Mouse (Mus musculus): ENCODE data around the gene Ncbp2. TPM values are rescaled to one million over a fixed set of nuclear protein-coding genes. Genes with fewer than 3 reads are reported as not detected.
A peak's percentile ranks its signal among the peaks of the same experiment; 100 is the strongest.
"Not testable (repeated sequence)": the region's sequence is repeated elsewhere in the genome, so short reads cannot be mapped to it uniquely, and the experiment has no call there.

Ncbp2 gene
- polyA plus RNA-seq, 1 experiment from 2014 or later = 147 TPM

DNA sequence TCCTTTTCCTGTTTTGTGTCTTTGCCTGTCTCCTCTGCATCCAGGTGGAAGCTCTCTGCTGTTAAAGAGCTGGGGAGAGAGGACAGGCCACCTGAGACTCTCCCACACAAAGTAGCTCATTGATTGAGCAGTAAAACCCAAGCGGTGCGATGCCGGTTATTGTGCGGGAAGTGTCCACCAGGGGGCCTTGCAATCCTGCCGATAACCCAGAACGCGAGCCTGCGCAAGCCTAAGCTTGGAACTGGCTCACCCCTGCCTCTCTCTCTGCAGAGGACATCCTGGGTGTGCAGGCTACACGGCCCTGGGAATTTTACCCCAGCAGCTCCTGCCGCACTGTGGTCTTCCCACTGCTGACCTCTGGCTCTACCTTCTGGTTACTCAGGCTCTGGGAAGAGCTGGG, 4.3 kb upstream of the Ncbp2 start:
- Histone ChIP-seq H3K4me1 (peaks cover 23% of the 10 kb centered on the region), H3K36me3 (peaks cover 20% of the 10 kb centered on the region), H3K27me3 (ENCODE audit: low read depth, poor library complexity, severe bottlenecking) (no peaks in the 10 kb centered on the region), H3K27ac (no peak overlapping the region), H3K4me3 (no peak overlapping the region; the same call in 1 of the 2 replicates), H3K9me3 (replicated peaks) (no peaks in the 10 kb centered on the region)
- peak; percentile 85 for DNase-seq (ENCODE audit: low spot score)
- 7% methylated on average over 10 of the region's 10 CpGs for WGBS

- WGBS = 91% methylated on average over 12 of the region's 12 CpGs
- Histone ChIP-seq H3K27me3 (ENCODE audit: low read depth, poor library complexity, severe bottlenecking) (no peaks in the 10 kb centered on the region), H3K36me3 (peaks cover 20% of the 10 kb centered on the region), H3K9me3 (replicated peaks) (no peaks in the 10 kb centered on the region), H3K4me1 (peaks cover 28% of the 10 kb centered on the region), H3K4me3 (no peak overlapping the region), H3K27ac (no peak overlapping the region)
- DNase-seq (ENCODE audit: low spot score) = no peak
Measured at GRCm38 (mm10) chr16:31944698-31945255, 3.5 kb upstream of the Ncbp2 start.

- 90% methylated on average over 6 of the region's 6 CpGs for WGBS
- H3K36me3 ChIP-seq = peaks cover 26% of the 10 kb centered on the region
- H3K9me3 ChIP-seq (replicated peaks) = no peaks in the 10 kb centered on the region
- H3K27me3 ChIP-seq (ENCODE audit: low read depth, poor library complexity, severe bottlenecking) = no peaks in the 10 kb centered on the region
- DNase-seq (ENCODE audit: low spot score) = no peak
- H3K4me1 ChIP-seq = peaks cover 28% of the 10 kb centered on the region
- H3K4me3 ChIP-seq = no peak overlapping the region
- no peak overlapping the region for H3K27ac ChIP-seq
Measured at GRCm38 (mm10) chr16:31945372-31945771, 2.9 kb upstream of the Ncbp2 start.

DNA sequence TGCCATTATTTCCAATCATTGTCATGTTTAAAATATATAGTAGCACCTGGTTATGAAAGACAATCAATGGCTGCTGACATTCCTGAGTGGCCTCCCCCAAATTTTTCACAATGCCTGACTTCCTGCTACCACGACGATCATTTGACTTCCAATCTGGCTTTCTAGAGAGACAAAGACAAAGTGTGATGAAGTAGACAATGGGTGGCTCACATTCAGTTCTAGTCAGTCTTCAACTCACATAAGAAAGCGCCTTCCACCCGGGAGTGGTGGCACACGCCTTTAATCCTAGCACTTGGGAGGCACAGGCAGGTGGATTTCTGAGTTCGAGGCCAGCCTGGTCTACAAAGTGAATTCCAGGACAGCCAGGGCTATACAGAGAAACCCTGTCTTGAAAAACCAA, 2.3 kb upstream of the Ncbp2 start:
- H3K27ac ChIP-seq; H3K9me3 ChIP-seq (replicated peaks); DNase-seq (ENCODE audit: low spot score); H3K27me3 ChIP-seq (ENCODE audit: low read depth, poor library complexity, severe bottlenecking); H3K4me3 ChIP-seq: not testable (repeated sequence)
- H3K36me3 ChIP-seq = peaks cover 32% of the 10 kb centered on the region
- peaks cover 28% of the 10 kb centered on the region for H3K4me1 ChIP-seq
- 88% methylated on average over 6 of the region's 6 CpGs for WGBS

- H3K27ac ChIP-seq = peak overlapping the region; percentile 94
- WGBS = 42% methylated on average over 8 of the region's 8 CpGs
Measured at GRCm38 (mm10) chr16:31947333-31947732, 980 bp upstream of the Ncbp2 start.

DNA sequence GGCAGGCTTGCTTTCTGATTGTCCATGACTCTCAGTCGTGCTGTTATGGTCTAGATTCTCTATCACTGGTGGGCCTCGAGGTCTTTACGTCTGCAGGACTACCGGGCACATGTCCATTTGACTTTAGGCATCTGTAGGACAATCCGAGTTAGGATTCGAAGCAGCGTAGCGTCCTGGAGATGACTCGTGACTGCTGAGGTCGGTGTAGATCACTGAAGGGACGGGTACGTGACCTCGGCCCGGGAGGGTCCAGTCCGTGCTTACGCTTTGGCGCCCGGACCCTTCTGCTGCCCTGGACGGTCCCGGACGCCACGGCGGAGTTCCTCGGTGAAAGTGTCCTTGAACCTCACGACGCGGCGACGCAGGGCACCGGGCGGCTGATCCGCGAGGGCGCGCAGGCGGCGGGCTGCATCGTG, 404 bp upstream of the Ncbp2 start:
- peaks cover 50% of the 10 kb centered on the region for H3K36me3 ChIP-seq
- H3K4me1 ChIP-seq = peaks cover 28% of the 10 kb centered on the region
- no peaks in the 10 kb centered on the region for H3K27me3 ChIP-seq (ENCODE audit: low read depth, poor library complexity, severe bottlenecking)
- H3K4me3 ChIP-seq = peak overlapping the region; percentile 97
- under 1% methylated on average over 38 of the region's 38 CpGs for WGBS
- no peak for DNase-seq (ENCODE audit: low spot score)
- H3K27ac ChIP-seq = peak overlapping the region; percentile 94
- H3K9me3 ChIP-seq (replicated peaks) = no peaks in the 10 kb centered on the region

More at GRCm38 (mm10) chr16:31947333-31947732, 980 bp upstream of the Ncbp2 start:
- H3K36me3 ChIP-seq = peaks cover 46% of the 10 kb centered on the region
- H3K4me1 ChIP-seq = peaks cover 28% of the 10 kb centered on the region
- no peak for DNase-seq (ENCODE audit: low spot score)
- H3K27me3 ChIP-seq (ENCODE audit: low read depth, poor library complexity, severe bottlenecking) = no peaks in the 10 kb centered on the region
- H3K9me3 ChIP-seq (replicated peaks) = no peaks in the 10 kb centered on the region
- peak overlapping the region; percentile 97 for H3K4me3 ChIP-seq

- Histone ChIP-seq H3K9me3 (replicated peaks) (no peaks in the 10 kb centered on the region), H3K36me3 (peaks cover 91% of the 10 kb centered on the region), H3K4me3 (no peak overlapping the region), H3K27ac (no peak overlapping the region), H3K4me1 (no peaks in the 10 kb centered on the region), H3K27me3 (ENCODE audit: low read depth, poor library complexity, severe bottlenecking) (no peaks in the 10 kb centered on the region)
- DNase-seq (ENCODE audit: low spot score) = no peak
- 95% methylated on average over 7 of the region's 7 CpGs for WGBS
Measured at GRCm38 (mm10) chr16:31963224-31963623, 14.9 kb downstream of the Ncbp2 start.

GRCm38 (mm10) chr16:31975258-31975657, 26.9 kb downstream of the Ncbp2 start:
- Histone ChIP-seq H3K27ac (no peak overlapping the region), H3K9me3 (replicated peaks) (no peaks in the 10 kb centered on the region), H3K4me3 (no peak overlapping the region), H3K27me3 (ENCODE audit: low read depth, poor library complexity, severe bottlenecking) (no peaks in the 10 kb centered on the region), H3K36me3 (peaks cover 82% of the 10 kb centered on the region), H3K4me1 (no peaks in the 10 kb centered on the region)
- WGBS = 93% methylated on average over 4 of the region's 4 CpGs
- DNase-seq (ENCODE audit: low spot score) = no peak

- H3K36me3 ChIP-seq = peaks cover 75% of the 10 kb centered on the region
- 95% methylated on average over 3 of the region's 3 CpGs for WGBS
- H3K27ac ChIP-seq = no peak overlapping the region
- H3K27me3 ChIP-seq (ENCODE audit: low read depth, poor library complexity, severe bottlenecking) = no peaks in the 10 kb centered on the region
- DNase-seq (ENCODE audit: low spot score) = no peak
- no peaks in the 10 kb centered on the region for H3K4me1 ChIP-seq
- no peak overlapping the region for H3K4me3 ChIP-seq
- no peaks in the 10 kb centered on the region for H3K9me3 ChIP-seq (replicated peaks)
Measured at GRCm38 (mm10) chr16:31979501-31979900, 31.2 kb downstream of the Ncbp2 start.

DNA sequence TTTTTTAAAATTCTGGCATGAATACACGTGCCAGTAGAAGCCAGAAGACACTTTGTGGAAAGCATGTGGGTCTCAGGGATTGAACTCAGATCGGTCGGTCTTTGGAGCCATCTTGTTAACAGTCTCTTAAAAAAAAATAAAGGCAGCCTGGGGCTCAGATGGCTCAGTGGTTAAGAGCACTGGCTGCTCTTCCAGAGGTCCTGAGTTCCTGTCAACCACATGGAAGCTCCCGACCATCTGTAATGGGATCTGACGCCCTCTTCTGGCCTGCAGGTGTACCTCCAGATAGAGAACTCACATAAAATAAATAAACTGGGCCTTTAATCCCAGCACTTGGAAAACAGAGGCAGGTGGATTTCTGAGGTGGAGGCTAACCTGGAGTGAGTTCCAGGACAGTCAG, 32.6 kb downstream of the Ncbp2 start:
- Histone ChIP-seq H3K27ac (no peak overlapping the region), H3K27me3 (ENCODE audit: low read depth, poor library complexity, severe bottlenecking) (no peaks in the 10 kb centered on the region), H3K9me3 (replicated peaks) (no peaks in the 10 kb centered on the region), H3K4me3 (no peak overlapping the region), H3K4me1 (no peaks in the 10 kb centered on the region), H3K36me3 (peaks cover 72% of the 10 kb centered on the region)
- 86% methylated on average over 5 of the region's 5 CpGs for WGBS
- no peak for DNase-seq (ENCODE audit: low spot score)

DNA sequence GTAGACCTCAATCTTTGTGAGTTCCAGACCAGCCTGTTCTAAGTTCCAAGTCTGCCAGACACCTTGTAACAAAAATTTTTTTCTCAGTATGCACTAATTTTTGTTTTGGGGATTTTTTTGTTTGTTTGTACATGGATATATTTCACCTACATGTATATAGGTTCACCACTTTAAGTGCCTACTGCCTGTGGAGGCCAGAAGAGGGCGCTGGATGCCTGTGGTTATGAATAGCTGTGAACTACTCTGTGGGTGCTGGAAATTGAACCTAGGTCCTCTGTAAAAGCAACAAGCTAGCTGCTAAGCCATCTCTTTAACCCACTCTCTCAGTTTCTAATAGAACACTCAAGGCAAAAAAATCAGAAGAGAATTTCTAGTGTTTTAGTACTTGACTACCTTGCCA, 43.7 kb downstream of the Ncbp2 start:
- H3K4me1 ChIP-seq = no peaks in the 10 kb centered on the region
- DNase-seq (ENCODE audit: low spot score) = no peak
- H3K4me3 ChIP-seq = no peak overlapping the region
- WGBS = 33% methylated on average over 1 of the region's 1 CpGs
- peaks cover 76% of the 10 kb centered on the region for H3K36me3 ChIP-seq
- no peaks in the 10 kb centered on the region for H3K9me3 ChIP-seq (replicated peaks)
- no peak overlapping the region for H3K27ac ChIP-seq
- H3K27me3 ChIP-seq (ENCODE audit: low read depth, poor library complexity, severe bottlenecking) = no peaks in the 10 kb centered on the region

- Histone ChIP-seq H3K4me3 (no peak overlapping the region), H3K27ac (no peak overlapping the region), H3K9me3 (replicated peaks) (no peaks in the 10 kb centered on the region), H3K4me1 (no peaks in the 10 kb centered on the region), H3K27me3 (ENCODE audit: low read depth, poor library complexity, severe bottlenecking) (no peaks in the 10 kb centered on the region), H3K36me3 (peaks cover 73% of the 10 kb centered on the region)
- WGBS = 97% methylated on average over 4 of the region's 4 CpGs
- no peak for DNase-seq (ENCODE audit: low spot score)
Measured at GRCm38 (mm10) chr16:31993195-31993594, 44.9 kb downstream of the Ncbp2 start.

GRCm38 (mm10) chr16:31993946-31994345, 45.6 kb downstream of the Ncbp2 start:
- H3K4me3 ChIP-seq = no peak overlapping the region
- no peaks in the 10 kb centered on the region for H3K9me3 ChIP-seq (replicated peaks)
- peaks cover 73% of the 10 kb centered on the region for H3K36me3 ChIP-seq
- H3K4me1 ChIP-seq = no peaks in the 10 kb centered on the region
- H3K27ac ChIP-seq = no peak overlapping the region
- DNase-seq (ENCODE audit: low spot score) = no peak
- no peaks in the 10 kb centered on the region for H3K27me3 ChIP-seq (ENCODE audit: low read depth, poor library complexity, severe bottlenecking)

GRCm38 (mm10) chr16:31996371-31996770, 48.1 kb downstream of the Ncbp2 start:
- H3K36me3 ChIP-seq = peaks cover 76% of the 10 kb centered on the region
- no peak for DNase-seq (ENCODE audit: low spot score)
- WGBS = 91% methylated on average over 5 of the region's 5 CpGs

More at GRCm38 (mm10) chr16:31996371-31996770, 48.1 kb downstream of the Ncbp2 start:
- no peak overlapping the region for H3K27ac ChIP-seq
- peaks cover 1% of the 10 kb centered on the region; the same call in 1 of the 2 replicates for H3K4me1 ChIP-seq
- no peaks in the 10 kb centered on the region for H3K27me3 ChIP-seq (ENCODE audit: low read depth, poor library complexity, severe bottlenecking)
- no peak overlapping the region for H3K4me3 ChIP-seq
- no peaks in the 10 kb centered on the region for H3K9me3 ChIP-seq (replicated peaks)

Data from limb, embryonic 10.5 days (tissue).